Mouse (Mus musculus): ENCODE measurements around the gene Cnnm2. TPM values are rescaled to one million over a fixed set of nuclear protein-coding genes. Genes with fewer than 3 reads are reported as not detected.

The Cnnm2 gene
- polyA plus RNA-seq, 1 experiment, result 9.8 TPM

GRCm38 (mm10) chr19:46835339-46835738, 73.9 kb downstream of the Cnnm2 start:
- no peaks in the 10 kb centered on the region for H3K4me1 ChIP-seq (ENCODE audit: control insufficient read depth, insufficient read depth, low read length)
- H3K4me3 ChIP-seq (ENCODE audit: insufficient read depth, low read length), result no peak overlapping the region
- no peak overlapping the region for H3K27ac ChIP-seq (ENCODE audit: insufficient read depth, low read length)
- TF ChIP-seq CTCF (IDR thresholded peaks at IDR 0.05; ENCODE audit: borderline replicate concordance, insufficient read depth, low read length), result no peak
- TF ChIP-seq POLR2A (IDR thresholded peaks at IDR 0.05; ENCODE audit: low read depth, low read length), result no peak

- Histone ChIP-seq H3K27ac (ENCODE audit: insufficient read depth, low read length) (no peak overlapping the region), H3K4me3 (ENCODE audit: insufficient read depth, low read length) (no peak overlapping the region), H3K4me1 (ENCODE audit: control insufficient read depth, insufficient read depth, low read length) (no peaks in the 10 kb centered on the region)
- TF ChIP-seq CTCF (IDR thresholded peaks at IDR 0.05; ENCODE audit: borderline replicate concordance, insufficient read depth, low read length), result no peak
- TF ChIP-seq POLR2A (IDR thresholded peaks at IDR 0.05; ENCODE audit: low read depth, low read length), result no peak
Observed at GRCm38 (mm10) chr19:46836085-46836484, 74.7 kb downstream of the Cnnm2 start.

GRCm38 (mm10) chr19:46837290-46838079, 76.1 kb downstream of the Cnnm2 start:
- Histone ChIP-seq H3K4me3 (ENCODE audit: insufficient read depth, low read length) (no peak overlapping the region), H3K4me1 (ENCODE audit: control insufficient read depth, insufficient read depth, low read length) (no peaks in the 10 kb centered on the region), H3K27ac (ENCODE audit: insufficient read depth, low read length) (no peak overlapping the region)
- no peak for TF ChIP-seq POLR2A (IDR thresholded peaks at IDR 0.05; ENCODE audit: low read depth, low read length)
- TF ChIP-seq CTCF (IDR thresholded peaks at IDR 0.05; ENCODE audit: borderline replicate concordance, insufficient read depth, low read length), result no peak

- Histone ChIP-seq H3K4me3 (ENCODE audit: insufficient read depth, low read length) (no peak overlapping the region), H3K4me1 (ENCODE audit: control insufficient read depth, insufficient read depth, low read length) (no peaks in the 10 kb centered on the region; the same call in 1 of the 2 replicates), H3K27ac (ENCODE audit: insufficient read depth, low read length) (no peak overlapping the region)
- TF ChIP-seq POLR2A (IDR thresholded peaks at IDR 0.05; ENCODE audit: low read depth, low read length) (no peak), CTCF (IDR thresholded peaks at IDR 0.05; ENCODE audit: borderline replicate concordance, insufficient read depth, low read length) (no peak)
Observed at GRCm38 (mm10) chr19:46841016-46841415, 79.6 kb downstream of the Cnnm2 start.

GRCm38 (mm10) chr19:46843030-46843429, 81.6 kb downstream of the Cnnm2 start:
- H3K4me1 ChIP-seq (ENCODE audit: control insufficient read depth, insufficient read depth, low read length), result no peaks in the 10 kb centered on the region; the same call in 1 of the 2 replicates
- TF ChIP-seq POLR2A (IDR thresholded peaks at IDR 0.05; ENCODE audit: low read depth, low read length) (no peak), CTCF (IDR thresholded peaks at IDR 0.05; ENCODE audit: borderline replicate concordance, insufficient read depth, low read length) (no peak)
- no peak overlapping the region for H3K4me3 ChIP-seq (ENCODE audit: insufficient read depth, low read length)
- no peak overlapping the region for H3K27ac ChIP-seq (ENCODE audit: insufficient read depth, low read length)

- Histone ChIP-seq H3K4me3 (ENCODE audit: insufficient read depth, low read length) (no peak overlapping the region), H3K4me1 (ENCODE audit: control insufficient read depth, insufficient read depth, low read length) (no peaks in the 10 kb centered on the region; the same call in 1 of the 2 replicates), H3K27ac (ENCODE audit: insufficient read depth, low read length) (no peak overlapping the region)
- TF ChIP-seq POLR2A (IDR thresholded peaks at IDR 0.05; ENCODE audit: low read depth, low read length) (no peak), CTCF (IDR thresholded peaks at IDR 0.05; ENCODE audit: borderline replicate concordance, insufficient read depth, low read length) (no peak; the same call in 1 of the 2 replicates)
Observed at GRCm38 (mm10) chr19:46846056-46846455, 84.7 kb downstream of the Cnnm2 start.

- TF ChIP-seq POLR2A (IDR thresholded peaks at IDR 0.05; ENCODE audit: low read depth, low read length), result no peak
- TF ChIP-seq CTCF (IDR thresholded peaks at IDR 0.05; ENCODE audit: borderline replicate concordance, insufficient read depth, low read length), result no peak
- H3K4me1 ChIP-seq (ENCODE audit: control insufficient read depth, insufficient read depth, low read length), result no peaks in the 10 kb centered on the region; the same call in 1 of the 2 replicates
- H3K27ac ChIP-seq (ENCODE audit: insufficient read depth, low read length), result no peak overlapping the region
- H3K4me3 ChIP-seq (ENCODE audit: insufficient read depth, low read length), result no peak overlapping the region
Observed at GRCm38 (mm10) chr19:46846459-46846858, 85.1 kb downstream of the Cnnm2 start.

GRCm38 (mm10) chr19:46848381-46849268, 87.2 kb downstream of the Cnnm2 start:
- H3K4me3 ChIP-seq (ENCODE audit: insufficient read depth, low read length), result no peak overlapping the region
- peak overlapping the region; percentile 58 for H3K27ac ChIP-seq (ENCODE audit: insufficient read depth, low read length)
- no peak for TF ChIP-seq POLR2A (IDR thresholded peaks at IDR 0.05; ENCODE audit: low read depth, low read length)
- no peak for TF ChIP-seq CTCF (IDR thresholded peaks at IDR 0.05; ENCODE audit: borderline replicate concordance, insufficient read depth, low read length)
- no peaks in the 10 kb centered on the region; the same call in 1 of the 2 replicates for H3K4me1 ChIP-seq (ENCODE audit: control insufficient read depth, insufficient read depth, low read length)

- Histone ChIP-seq H3K4me1 (ENCODE audit: control insufficient read depth, insufficient read depth, low read length) (no peaks in the 10 kb centered on the region; the same call in 1 of the 2 replicates), H3K27ac (ENCODE audit: insufficient read depth, low read length) (no peak overlapping the region), H3K4me3 (ENCODE audit: insufficient read depth, low read length) (no peak overlapping the region)
- TF ChIP-seq CTCF (IDR thresholded peaks at IDR 0.05; ENCODE audit: borderline replicate concordance, insufficient read depth, low read length), result no peak
- no peak for TF ChIP-seq POLR2A (IDR thresholded peaks at IDR 0.05; ENCODE audit: low read depth, low read length)
Observed at GRCm38 (mm10) chr19:46849443-46849997, 88.1 kb downstream of the Cnnm2 start.

Data from embryonic fibroblast, embryonic 13.5 days (primary cell).